20 mouse cellular contexts compared by ENCODE assay signal in the genomic region with DNA sequence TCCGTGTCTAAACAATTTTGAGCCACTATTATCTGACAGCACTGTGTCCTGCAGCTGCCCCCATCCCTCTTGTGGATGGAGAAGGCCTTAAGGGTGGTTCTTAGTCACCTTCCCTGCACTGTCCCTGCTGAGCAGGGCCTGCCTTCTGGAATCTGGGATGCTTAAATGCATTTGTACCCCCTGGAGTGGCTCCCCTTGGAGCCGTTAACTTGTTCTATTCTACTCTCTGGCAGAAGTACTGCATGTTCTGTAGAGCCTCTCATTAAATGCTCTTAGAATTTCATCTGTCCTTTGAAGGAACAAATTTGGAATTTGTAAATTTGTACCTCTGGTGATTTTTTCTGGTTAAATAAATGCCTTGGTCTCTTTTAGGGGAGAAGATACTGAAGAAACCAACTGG. TPM values are rescaled to one million over a fixed set of nuclear protein-coding genes. Genes with fewer than 3 reads are reported as not detected.
A peak's percentile ranks its signal among the peaks of the same experiment; 100 is the strongest.
DNase-seq lines count a peak whose midpoint lies in the region; ATAC-seq and TF ChIP-seq lines count a peak whose summit lies in the region.
"Had no signal": no experiment of that assay in that cellular context is flagged by ENCODE, and none has a peak within 500 bp of the region (broad histone marks: within the 10 kb centered on the region; RNA-seq: fewer than 3 reads in every experiment).

No protein-coding gene starts in this region.

- 77% methylated on average over 2 of the region's 2 CpGs for WGBS in neural tube, embryonic 15.5 days

- peaks cover 0 to 4% of the 10 kb centered on the region in 2 experiments; a peak in 2 of 4 replicates for H3K4me1 ChIP-seq in ES-E14 (ENCODE audit: control insufficient read depth in 2 of 2, insufficient read depth in 2 of 2, low read length in 2 of 2, poor library complexity in 1 of 2)
- H3K4me1 ChIP-seq in neural tube, embryonic 15.5 days, result no peaks in the 10 kb centered on the region
- H3K4me1 ChIP-seq: embryonic facial prominence, embryonic 13.5 days; forebrain, embryonic 13.5 days; forebrain, embryonic 15.5 days had no signal

- H3K27ac ChIP-seq in ES-E14 (ENCODE audit: insufficient read depth, low read depth, low read length, poor library complexity, severe bottlenecking), result no peak overlapping the region
- no peak overlapping the region for H3K27ac ChIP-seq in neural tube, embryonic 15.5 days (replicated peaks)
- H3K27ac ChIP-seq: embryonic facial prominence, embryonic 13.5 days; forebrain, embryonic 13.5 days; forebrain, embryonic 15.5 days had no signal

- peak; percentile 43; the same call in 1 of the 2 replicates for ATAC-seq in frontal cortex, adult (ENCODE audit: low TSS enrichment)
- ATAC-seq in neural tube, embryonic 15.5 days (ENCODE audit: low FRiP score), result no peak
- ATAC-seq: forebrain, embryonic 13.5 days; forebrain, embryonic 15.5 days; forebrain, postnatal 0 days had no signal

- H3K4me2 ChIP-seq in neural tube, embryonic 15.5 days, result no peak overlapping the region
- H3K4me2 ChIP-seq: embryonic facial prominence, embryonic 13.5 days; forebrain, embryonic 13.5 days; forebrain, embryonic 15.5 days had no signal

- H3K9me3 ChIP-seq in ES-E14 (ENCODE audit: control insufficient read depth, insufficient read depth, low read depth, low read length), result no peaks in the 10 kb centered on the region
- H3K9me3 ChIP-seq in neural tube, embryonic 15.5 days (replicated peaks), result no peaks in the 10 kb centered on the region
- H3K9me3 ChIP-seq: embryonic facial prominence, embryonic 13.5 days; forebrain, embryonic 13.5 days; forebrain, embryonic 15.5 days had no signal

- in situ Hi-C loops in ES-E14 (cut with MboI; ENCODE audit: low sequenced_read_pairs in 2 of 2, unreplicated experiment in 2 of 2), result no loop called here

- peaks cover 30% of the 10 kb centered on the region for H3K36me3 ChIP-seq in ES-E14 (ENCODE audit: control insufficient read depth, insufficient read depth, low read length, poor library complexity, severe bottlenecking)
- peaks cover 36% of the 10 kb centered on the region for H3K36me3 ChIP-seq in neural tube, embryonic 15.5 days

- no peaks in the 10 kb centered on the region for H3K27me3 ChIP-seq in neural tube, embryonic 15.5 days (replicated peaks)
- H3K27me3 ChIP-seq: embryonic facial prominence, embryonic 13.5 days; forebrain, embryonic 13.5 days; forebrain, embryonic 15.5 days had no signal

- DNase-seq in frontal cortex, postnatal 25 days (ENCODE audit: low spot score in 2 of 2), result no peak
- peak; percentile 73 for DNase-seq in ES-CJ7 (ENCODE audit: low read depth, low spot score)
- DNase-seq in ES-E14 (ENCODE audit: low read depth, low spot score), result peak; percentile 56
- peak; percentile 91 for DNase-seq in ZHBTc4 (ENCODE audit: low read depth, low spot score)
- DNase-seq in ovary, postnatal 10 days (ENCODE audit: low spot score), result no peak
- DNase-seq in left cerebral cortex, adult 9 months (ENCODE audit: low spot score in 2 of 2), result no peak
- DNase-seq: adrenal gland, adult 2 months; adrenal gland, postnatal 10 days; adrenal gland, postnatal 25 days; cerebellum, adult 11 months; cerebellum, adult 18-20 months; cerebellum, adult 8-10 months; cerebellum, postnatal 10 days; cerebellum, postnatal 25 days; forebrain, postnatal 0 days had no signal

- no peak overlapping the region for H3K4me3 ChIP-seq in ES-E14 (ENCODE audit: insufficient read depth in 1 of 2, low read depth in 1 of 2, low read length in 2 of 2, poor library complexity in 1 of 2, severe bottlenecking in 1 of 2)
- no peak overlapping the region for H3K4me3 ChIP-seq in neural tube, embryonic 15.5 days (replicated peaks)
- H3K4me3 ChIP-seq: embryonic facial prominence, embryonic 13.5 days; forebrain, embryonic 13.5 days; forebrain, embryonic 15.5 days had no signal

- H3K9ac ChIP-seq in ES-E14 (ENCODE audit: insufficient read depth, low read depth, low read length, poor library complexity, severe bottlenecking), result no peak overlapping the region
- H3K9ac ChIP-seq in neural tube, embryonic 15.5 days (replicated peaks), result no peak overlapping the region
- H3K9ac ChIP-seq: embryonic facial prominence, embryonic 13.5 days; forebrain, embryonic 13.5 days; forebrain, embryonic 15.5 days; forebrain, postnatal 0 days had no signal

TF ChIP-seq in ES-E14, 5 proteins besides CTCF, POLR2A, EP300 and RAD21:
- TF ChIP-seq CHD2 (IDR thresholded peaks at IDR 0.05; ENCODE audit: low read depth, low read length) (no peak), MAFK (IDR thresholded peaks at IDR 0.05; ENCODE audit: insufficient read depth, low read depth, low read length) (no peak)

RNA-seq across cellular contexts. Expression of a gene that starts 50.6 kb away (rescaled TPM):
- 343 and 546 TPM in 2 replicates for total RNA-seq in ES-E14 (2012; rRNA removed)
- 71.1 and 86.1 TPM in 2 replicates for polyA plus RNA-seq in neural tube, embryonic 15.5 days (2015; fragmentation: Nextera tagmentation; extraction: Ambion mirVana)

Comparison
In these comparisons a context has a peak if more than half of its experiments do, and no peak if none do; other contexts are left out.
1. DNase-seq: peak in ES-CJ7 (single experiment), ES-E14 (single experiment) and ZHBTc4 (single experiment); none in frontal cortex, postnatal 25 days (0 of 2), ovary, postnatal 10 days (single experiment) and left cerebral cortex, adult 9 months (0 of 2).